Mouse (Mus musculus) spleen, adult 10 weeks (tissue): Measurements from ENCODE around the gene Wee2. TPM values are rescaled to one million over a fixed set of nuclear protein-coding genes. Genes with fewer than 3 reads are reported as not detected.

ENCODE experiments used
- polyA plus RNA-seq: library from polyadenylated mRNA; stranded (reverse); fragments of 350-450 nt; fragmentation: Illumina TruSeq; extraction: RNeasy Lipid Tissue Mini Kit (QIAGEN cat#74804); gene quantifications from one replicate; pipeline ENCODE4 v1.2.3, GENCODE M21; 2015; ENCODE audit warnings: low replicate concordance; ENCODE audit not compliant: insufficient read depth

The Wee2 gene
- not detected for polyA plus RNA-seq

DNA sequence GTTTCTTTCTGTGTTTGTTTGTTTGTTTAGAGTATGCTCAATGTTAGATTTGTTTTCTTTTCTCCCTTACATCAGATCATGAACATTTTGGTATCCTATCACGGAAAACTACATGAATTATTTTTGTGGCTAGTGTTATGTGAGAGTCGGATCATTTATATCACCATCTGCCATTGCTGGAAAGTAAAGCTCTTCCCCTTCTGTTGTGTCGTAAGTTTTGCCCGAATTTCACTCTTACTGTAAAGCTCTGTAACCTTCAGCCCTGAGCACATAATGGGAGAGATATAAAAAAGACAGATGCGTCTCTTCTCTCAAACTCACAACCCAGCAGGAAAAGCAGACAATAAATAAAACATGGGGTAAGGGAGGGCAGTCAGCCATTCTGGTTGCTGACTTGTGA is at the start of gene Wee2:
Gene Wee2, plus strand, starts transcription at position 153 of the 400 bp plus-strand sequence.

DNA sequence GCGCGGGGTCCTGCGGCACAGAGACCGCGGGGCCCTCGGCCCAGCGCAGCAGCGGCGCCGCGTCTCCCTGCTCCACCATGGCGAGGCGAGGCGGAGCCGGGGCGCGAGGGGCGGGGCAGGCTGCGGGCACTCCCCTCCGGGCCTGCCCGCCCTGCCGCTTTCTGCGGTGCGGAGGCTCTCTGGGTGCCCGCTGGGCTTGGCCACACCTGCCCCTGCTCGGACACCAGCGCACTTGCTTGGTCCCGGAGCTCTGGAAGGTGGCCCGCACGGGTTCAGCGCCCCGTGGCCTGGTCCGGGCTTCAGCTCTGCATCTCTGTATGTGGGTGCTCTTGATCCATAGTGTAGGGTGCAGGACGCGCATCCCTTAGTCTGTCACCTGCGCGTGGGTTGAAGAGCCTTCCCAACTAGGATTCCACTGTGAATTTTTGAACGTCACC is 2.8 kb upstream of the Wee2 start, which contains the start of gene E330009J07Rik:
Gene E330009J07Rik, minus strand, starts transcription at position 89 of the 437 bp plus-strand sequence.

DNA sequence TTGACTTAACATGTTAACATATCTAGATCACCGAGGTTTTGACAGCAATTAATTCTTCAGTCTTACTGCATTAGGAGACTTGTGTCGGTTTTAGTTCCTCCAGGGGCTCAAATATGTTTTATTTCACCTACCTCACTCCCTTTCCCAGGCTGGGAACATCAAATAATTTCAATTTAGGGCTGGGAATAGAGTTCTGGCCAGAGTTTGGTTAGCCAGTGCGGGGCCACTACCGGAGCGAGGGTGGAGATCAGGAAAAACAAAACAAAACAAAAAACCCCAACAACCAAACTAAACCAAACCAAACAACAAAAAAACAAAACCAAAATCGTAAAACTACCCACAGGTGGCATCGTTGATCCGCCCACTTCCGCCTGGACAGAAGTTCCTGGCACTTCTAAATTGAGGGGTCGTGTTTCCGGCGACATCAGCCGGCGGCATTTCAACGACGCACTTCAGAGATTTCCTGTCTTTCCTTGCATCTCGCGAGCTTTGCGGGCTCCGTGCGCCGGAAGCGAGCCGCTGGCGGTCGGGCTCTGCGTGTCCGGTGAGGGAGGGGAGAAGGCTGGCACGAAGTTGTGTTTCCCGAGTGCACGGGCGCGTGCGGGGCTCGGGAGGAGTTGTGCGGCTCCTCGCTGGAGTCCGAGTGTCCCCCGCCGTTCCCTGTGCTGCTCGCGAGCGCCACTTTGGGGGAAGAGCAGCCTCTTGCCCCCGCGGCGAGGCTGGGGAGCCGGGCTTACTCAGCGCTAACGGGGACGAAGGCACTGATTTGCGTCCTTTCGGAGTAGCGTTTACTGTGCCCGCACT is 32.2 kb downstream of the Wee2 start, which contains the start of gene Ssbp1:
Gene Ssbp1, plus strand, starts transcription at position 437 of the 804 bp plus-strand sequence.

DNA sequence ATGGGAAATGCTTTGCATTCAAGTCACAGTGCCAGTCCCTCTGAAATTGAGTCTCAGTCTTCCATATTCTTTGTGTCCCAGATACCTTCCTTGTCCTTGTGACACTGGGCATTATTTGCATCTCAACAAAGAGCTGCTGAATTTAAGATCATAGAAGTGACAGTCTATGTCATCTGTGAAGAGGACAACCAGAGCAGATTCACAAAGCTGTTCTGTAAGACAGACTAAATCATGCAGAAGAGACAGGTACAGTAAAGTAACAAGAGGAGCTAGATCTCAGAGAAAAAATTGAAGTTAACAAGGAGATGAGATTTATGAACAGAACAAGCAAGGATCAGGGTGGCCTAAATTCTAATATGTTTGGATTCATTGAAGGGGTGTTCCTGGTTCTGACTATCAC is 52.0 kb downstream of the Wee2 start, which contains the start of gene Tas2r137:
Gene Tas2r137, plus strand, starts transcription at position 301 of the 400 bp plus-strand sequence.

DNA sequence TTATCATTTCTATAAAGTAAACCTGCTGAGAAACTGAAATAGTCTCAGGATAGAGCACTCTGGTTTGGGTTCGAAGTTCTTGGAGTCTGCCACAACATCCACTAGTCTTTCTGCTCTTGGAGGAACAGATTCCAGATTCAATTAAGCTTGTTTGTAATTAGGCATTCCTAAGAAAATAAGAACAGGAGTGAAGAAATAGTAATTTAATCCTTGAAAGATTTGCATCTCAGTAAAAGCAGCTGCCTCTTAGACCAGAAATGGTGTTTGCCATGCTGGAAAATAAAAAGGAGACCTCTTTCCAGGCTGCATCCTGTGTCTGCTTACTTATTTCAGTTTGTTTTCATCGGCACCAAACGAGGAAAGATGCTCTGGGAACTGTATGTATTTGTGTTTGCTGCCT is 54.3 kb downstream of the Wee2 start, which contains the start of gene Tas2r108:
Gene Tas2r108, plus strand, starts transcription at position 301 of the 400 bp plus-strand sequence.

Other genes starting within 250 kb of the Wee2 start
- 23.2 TPM for gene Agk, start 113.9 kb upstream of the Wee2 start, polyA plus RNA-seq
- gene E330009J07Rik, start 3.0 kb upstream of the Wee2 start, polyA plus RNA-seq = 16.9 TPM
- gene Ssbp1, start 32.3 kb downstream of the Wee2 start, polyA plus RNA-seq = 128 TPM
- not detected for gene Tas2r137, start 52.1 kb downstream of the Wee2 start, polyA plus RNA-seq
- not detected for gene Tas2r108, start 54.4 kb downstream of the Wee2 start, polyA plus RNA-seq
- not detected for gene Prss37, start 80.4 kb downstream of the Wee2 start, polyA plus RNA-seq
- gene Olfr461, start 116.0 kb downstream of the Wee2 start, polyA plus RNA-seq = not detected
- gene Olfr460, start 130.4 kb downstream of the Wee2 start, polyA plus RNA-seq = not detected
- gene Clec5a, start 146.7 kb downstream of the Wee2 start, polyA plus RNA-seq = 9.4 TPM
- not detected for gene Tas2r138, start 174.2 kb downstream of the Wee2 start, polyA plus RNA-seq
- 0.29 TPM for gene Mgam, start 189.7 kb downstream of the Wee2 start, polyA plus RNA-seq